Mouse (Mus musculus): ENCODE measurements at regions not wholly inside any gene's neighbourhood (a gene's known extent, or its start where the extent isn't known, plus 50 kb on each side); places are given as distances from the start of the nearest gene placed in this dataset.

- Histone ChIP-seq H3K27me3 (ENCODE audit: control insufficient read depth, insufficient read depth, low read length) (no peaks in the 10 kb centered on the region; the same call in 1 of the 2 replicates), H3K4me1 (ENCODE audit: control insufficient read depth, insufficient read depth, low read length) (no peaks in the 10 kb centered on the region), H3K4me3 (replicated peaks; ENCODE audit: insufficient read depth, low read depth, low read length) (no peak overlapping the region), H3K27ac (ENCODE audit: insufficient read depth, low read length) (no peak overlapping the region)
- no peak for TF ChIP-seq CTCF (IDR thresholded peaks at IDR 0.05; ENCODE audit: borderline replicate concordance, insufficient read depth, low read depth, low read length)
- no peak for DNase-seq
Observed at GRCm38 (mm10) chr3:115655020-115655419, 59.9 kb downstream of the S1pr1 start.

- Histone ChIP-seq H3K4me3 (replicated peaks; ENCODE audit: insufficient read depth, low read depth, low read length) (no peak overlapping the region), H3K4me1 (ENCODE audit: control insufficient read depth, insufficient read depth, low read length) (no peaks in the 10 kb centered on the region), H3K27me3 (ENCODE audit: control insufficient read depth, insufficient read depth, low read length) (no peaks in the 10 kb centered on the region; the same call in 1 of the 2 replicates), H3K27ac (ENCODE audit: insufficient read depth, low read length) (no peak overlapping the region)
- no peak for DNase-seq
- TF ChIP-seq CTCF (IDR thresholded peaks at IDR 0.05; ENCODE audit: borderline replicate concordance, insufficient read depth, low read depth, low read length) (no peak), POLR2A (IDR thresholded peaks at IDR 0.05; ENCODE audit: borderline replicate concordance, insufficient read depth, low read length) (no peak)
- 87% methylated on average over 5 of the region's 5 CpGs for WGBS
Observed at GRCm38 (mm10) chr3:115652236-115652635, 62.6 kb downstream of the S1pr1 start.

DNA sequence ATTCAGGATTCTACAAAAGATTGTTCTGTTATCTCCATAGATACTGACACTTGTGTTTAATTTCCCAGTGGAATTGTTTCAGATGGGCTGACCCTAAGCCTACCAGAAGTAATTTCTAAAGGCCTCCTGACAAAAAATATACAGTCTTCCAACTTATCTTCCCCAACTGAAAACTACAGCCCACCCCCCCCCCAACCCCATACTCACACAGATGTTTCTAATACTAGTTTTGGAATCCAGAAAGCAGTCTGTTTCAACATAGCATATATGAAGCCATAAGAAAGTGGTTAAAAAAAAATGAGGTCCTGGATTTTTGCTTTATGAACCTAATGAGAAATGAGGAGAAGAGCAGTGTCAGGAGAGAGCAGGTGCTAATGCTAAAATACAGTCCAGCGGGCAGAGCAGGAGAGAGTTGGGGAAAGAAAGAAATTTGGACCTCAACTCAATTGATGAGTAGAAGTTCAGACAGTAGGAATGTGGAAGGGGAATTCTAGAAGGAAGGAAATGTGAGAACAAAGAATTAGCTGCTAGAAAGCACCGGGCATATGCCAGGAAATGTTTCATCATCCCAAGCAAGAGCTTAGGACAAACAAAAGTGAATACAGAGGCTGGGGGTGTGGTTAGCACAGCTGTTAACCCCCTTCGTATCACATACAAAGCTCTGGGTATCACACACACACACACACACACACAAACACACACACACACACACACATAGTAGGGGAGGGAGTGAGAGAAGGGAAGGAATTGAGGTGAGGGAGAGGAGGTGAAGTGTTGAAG is 65.3 kb downstream of the S1pr1 start:
- no peaks in the 10 kb centered on the region; the same call in 1 of the 2 replicates for H3K27me3 ChIP-seq (ENCODE audit: control insufficient read depth, insufficient read depth, low read length)
- DNase-seq = no peak
- H3K4me3 ChIP-seq (replicated peaks; ENCODE audit: insufficient read depth, low read depth, low read length) = no peak overlapping the region
- H3K4me1 ChIP-seq (ENCODE audit: control insufficient read depth, insufficient read depth, low read length) = no peaks in the 10 kb centered on the region
- H3K27ac ChIP-seq (ENCODE audit: insufficient read depth, low read length) = no peak overlapping the region
- WGBS = 76% methylated on average over 3 of the region's 3 CpGs
- no peak for TF ChIP-seq CTCF (IDR thresholded peaks at IDR 0.05; ENCODE audit: borderline replicate concordance, insufficient read depth, low read depth, low read length)
- TF ChIP-seq POLR2A (IDR thresholded peaks at IDR 0.05; ENCODE audit: borderline replicate concordance, insufficient read depth, low read length) = no peak

GRCm38 (mm10) chr3:115646993-115647392 is 67.9 kb downstream of the S1pr1 start:
- no peak for DNase-seq
- Histone ChIP-seq H3K27ac (ENCODE audit: insufficient read depth, low read length) (no peak overlapping the region), H3K4me3 (replicated peaks; ENCODE audit: insufficient read depth, low read depth, low read length) (no peak overlapping the region), H3K4me1 (ENCODE audit: control insufficient read depth, insufficient read depth, low read length) (no peaks in the 10 kb centered on the region), H3K27me3 (ENCODE audit: control insufficient read depth, insufficient read depth, low read length) (no peaks in the 10 kb centered on the region)
- no peak for TF ChIP-seq POLR2A (IDR thresholded peaks at IDR 0.05; ENCODE audit: borderline replicate concordance, insufficient read depth, low read length)
- TF ChIP-seq CTCF (IDR thresholded peaks at IDR 0.05; ENCODE audit: borderline replicate concordance, insufficient read depth, low read depth, low read length) = no peak
- WGBS = 63% methylated on average over 7 of the region's 7 CpGs

- Histone ChIP-seq H3K4me3 (replicated peaks; ENCODE audit: insufficient read depth, low read depth, low read length) (no peak overlapping the region), H3K27ac (ENCODE audit: insufficient read depth, low read length) (no peak overlapping the region), H3K27me3 (ENCODE audit: control insufficient read depth, insufficient read depth, low read length) (no peaks in the 10 kb centered on the region), H3K4me1 (ENCODE audit: control insufficient read depth, insufficient read depth, low read length) (no peaks in the 10 kb centered on the region)
- no peak for DNase-seq
- TF ChIP-seq POLR2A (IDR thresholded peaks at IDR 0.05; ENCODE audit: borderline replicate concordance, insufficient read depth, low read length) (no peak), CTCF (IDR thresholded peaks at IDR 0.05; ENCODE audit: borderline replicate concordance, insufficient read depth, low read depth, low read length) (no peak)
- 81% methylated on average over 5 of the region's 5 CpGs for WGBS
Observed at GRCm38 (mm10) chr3:115644307-115644706, 70.6 kb downstream of the S1pr1 start.

GRCm38 (mm10) chr3:115642846-115643260 is 72.0 kb downstream of the S1pr1 start:
- H3K27me3 ChIP-seq (ENCODE audit: control insufficient read depth, insufficient read depth, low read length) = no peaks in the 10 kb centered on the region
- TF ChIP-seq CTCF (IDR thresholded peaks at IDR 0.05; ENCODE audit: borderline replicate concordance, insufficient read depth, low read depth, low read length) (peak; percentile 82), POLR2A (IDR thresholded peaks at IDR 0.05; ENCODE audit: borderline replicate concordance, insufficient read depth, low read length) (no peak)
- H3K27ac ChIP-seq (ENCODE audit: insufficient read depth, low read length) = no peak overlapping the region
- DNase-seq = peak; percentile 74 to 78
- H3K4me1 ChIP-seq (ENCODE audit: control insufficient read depth, insufficient read depth, low read length) = no peaks in the 10 kb centered on the region
- peak overlapping the region; percentile 89 for H3K4me3 ChIP-seq (replicated peaks; ENCODE audit: insufficient read depth, low read depth, low read length)
- WGBS = 2% methylated on average over 11 of the region's 11 CpGs

DNA sequence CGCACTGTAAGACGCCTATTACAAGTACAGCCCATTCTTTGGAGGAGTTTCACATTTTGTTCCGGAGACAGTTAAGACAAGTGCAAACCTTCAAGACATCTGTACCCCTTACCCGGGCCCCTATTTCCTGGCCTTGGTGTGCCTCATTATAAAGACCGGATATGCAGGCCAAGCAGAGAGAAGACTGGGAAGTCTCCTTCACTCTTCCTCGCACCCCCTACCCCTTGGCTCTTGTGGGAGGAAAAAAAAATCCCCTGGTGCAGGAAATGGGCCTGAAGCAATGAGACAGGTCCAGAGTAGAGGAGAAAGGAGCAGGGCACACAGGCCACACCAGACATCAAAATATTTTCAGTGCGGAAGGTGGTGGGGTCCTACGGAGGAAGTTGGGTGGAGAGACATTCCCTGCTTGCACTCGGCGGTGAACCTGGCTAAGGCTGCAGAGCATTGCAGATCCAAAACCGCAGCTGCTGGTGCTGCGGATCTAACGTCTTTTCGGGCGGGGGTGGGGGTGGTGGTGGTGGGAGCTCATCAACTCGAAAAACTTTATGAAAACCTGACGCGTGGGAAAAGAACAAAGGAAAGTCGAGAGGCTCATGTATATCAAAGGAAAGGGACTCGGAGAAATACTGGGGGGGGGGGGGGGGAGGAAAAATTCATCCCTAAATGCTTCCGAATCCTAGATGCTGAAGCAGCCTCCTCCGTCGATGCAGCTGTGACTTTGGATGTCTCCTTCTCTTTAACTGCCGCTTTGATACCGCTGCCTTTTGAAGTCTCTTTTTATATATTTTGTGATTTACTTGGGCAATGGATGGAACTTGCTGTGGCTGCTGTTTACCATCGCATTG is 72.6 kb downstream of the S1pr1 start:
- no peaks in the 10 kb centered on the region for H3K27me3 ChIP-seq (ENCODE audit: control insufficient read depth, insufficient read depth, low read length)
- DNase-seq = peak; percentile 10 to 25
- H3K27ac ChIP-seq (ENCODE audit: insufficient read depth, low read length) = no peak overlapping the region
- TF ChIP-seq POLR2A (IDR thresholded peaks at IDR 0.05; ENCODE audit: borderline replicate concordance, insufficient read depth, low read length) = no peak
- TF ChIP-seq CTCF (IDR thresholded peaks at IDR 0.05; ENCODE audit: borderline replicate concordance, insufficient read depth, low read depth, low read length) = no peak
- H3K4me1 ChIP-seq (ENCODE audit: control insufficient read depth, insufficient read depth, low read length) = no peaks in the 10 kb centered on the region
- 8% methylated on average over 26 of the region's 26 CpGs for WGBS
- H3K4me3 ChIP-seq (replicated peaks; ENCODE audit: insufficient read depth, low read depth, low read length) = peak overlapping the region; percentile 89

All from cerebellum, adult 2 months (tissue).